Mouse (Mus musculus): ENCODE measurements around the gene Ncaph2. TPM values are rescaled to one million over a fixed set of nuclear protein-coding genes. Genes with fewer than 3 reads are reported as not detected.

The Ncaph2 gene
- 197 and 200 TPM in 2 replicates for polyA plus RNA-seq (2016; fragmentation: Nextera tagmentation; extraction: Ambion mirVana)

- under 1% methylated on average over 64 of the region's 64 CpGs for WGBS
- DNase-seq (ENCODE audit: low spot score) = peak; percentile 99
- Histone ChIP-seq H3K27ac (peak within 1 kb of the TSS; percentile 93), H3K4me3 (peak within 1 kb of the TSS; percentile 76), H3K36me3 (peaks cover 64% of the 10 kb centered on the region), H3K4me1 (peaks cover 23% of the 10 kb centered on the region), H3K9me3 (replicated peaks) (no peaks in the 10 kb centered on the region), H3K27me3 (ENCODE audit: low read depth, poor library complexity, severe bottlenecking) (no peaks in the 10 kb centered on the region)
These were observed at the start of gene Ncaph2, which contains the start of gene Lmf2 for GRCm38 (mm10) chr15:89355241-89356187. Gene Ncaph2, plus strand, starts transcription at chr15:89355719. Gene Lmf2, minus strand, starts transcription at chr15:89355659.

GRCm38 (mm10) chr15:89305966-89306365 lies 49.6 kb upstream of the Ncaph2 start:
- H3K4me3 ChIP-seq = no peak overlapping the region
- peaks cover 73% of the 10 kb centered on the region for H3K36me3 ChIP-seq
- DNase-seq (ENCODE audit: low spot score) = no peak
- no peak overlapping the region for H3K27ac ChIP-seq
- 0 out of 2 replicates have a peak, but pooled peaks cover 7% of the 10 kb centered on the region for H3K4me1 ChIP-seq
- WGBS = 62% methylated on average over 1 of the region's 1 CpGs
- H3K9me3 ChIP-seq (replicated peaks) = no peaks in the 10 kb centered on the region
- H3K27me3 ChIP-seq (ENCODE audit: low read depth, poor library complexity, severe bottlenecking) = no peaks in the 10 kb centered on the region

- Histone ChIP-seq H3K36me3 (peaks cover 58% of the 10 kb centered on the region), H3K9me3 (replicated peaks) (no peaks in the 10 kb centered on the region), H3K4me3 (no peak overlapping the region), H3K4me1 (0 out of 2 replicates have a peak, but pooled peaks cover 9% of the 10 kb centered on the region), H3K27ac (no peak overlapping the region), H3K27me3 (ENCODE audit: low read depth, poor library complexity, severe bottlenecking) (no peaks in the 10 kb centered on the region)
- DNase-seq (ENCODE audit: low spot score) = no peak
- 93% methylated on average over 13 of the region's 13 CpGs for WGBS
These were observed 48.1 kb upstream of the Ncaph2 start for GRCm38 (mm10) chr15:89307461-89307860.

GRCm38 (mm10) chr15:89308406-89309139 lies 46.9 kb upstream of the Ncaph2 start:
- 83% methylated on average over 7 of the region's 7 CpGs for WGBS
- H3K4me3 ChIP-seq = no peak overlapping the region
- H3K9me3 ChIP-seq (replicated peaks) = no peaks in the 10 kb centered on the region
- H3K27me3 ChIP-seq (ENCODE audit: low read depth, poor library complexity, severe bottlenecking) = no peaks in the 10 kb centered on the region
- no peak overlapping the region for H3K27ac ChIP-seq
- DNase-seq (ENCODE audit: low spot score) = no peak
- peaks cover 47% of the 10 kb centered on the region for H3K36me3 ChIP-seq
- peaks cover 19% of the 10 kb centered on the region for H3K4me1 ChIP-seq

GRCm38 (mm10) chr15:89309962-89310498 lies 45.5 kb upstream of the Ncaph2 start:
- Histone ChIP-seq H3K27ac (no peak overlapping the region), H3K27me3 (ENCODE audit: low read depth, poor library complexity, severe bottlenecking) (no peaks in the 10 kb centered on the region), H3K4me1 (peaks cover 29% of the 10 kb centered on the region), H3K4me3 (no peak overlapping the region), H3K36me3 (peaks cover 33% of the 10 kb centered on the region), H3K9me3 (replicated peaks) (no peaks in the 10 kb centered on the region)
- 77% methylated on average over 6 of the region's 6 CpGs for WGBS
- no peak for DNase-seq (ENCODE audit: low spot score)

- no peaks in the 10 kb centered on the region for H3K9me3 ChIP-seq (replicated peaks)
- 74% methylated on average over 4 of the region's 4 CpGs for WGBS
- peak overlapping the region; percentile 78 for H3K4me3 ChIP-seq
These were observed 42.2 kb upstream of the Ncaph2 start for GRCm38 (mm10) chr15:89313359-89313758.

GRCm38 (mm10) chr15:89314107-89314506 lies 41.4 kb upstream of the Ncaph2 start:
- DNase-seq (ENCODE audit: low spot score) = no peak
- Histone ChIP-seq H3K4me1 (peaks cover 36% of the 10 kb centered on the region), H3K27me3 (ENCODE audit: low read depth, poor library complexity, severe bottlenecking) (no peaks in the 10 kb centered on the region), H3K27ac (peak overlapping the region; percentile 88), H3K9me3 (replicated peaks) (no peaks in the 10 kb centered on the region), H3K4me3 (peak overlapping the region; percentile 78), H3K36me3 (no peaks in the 10 kb centered on the region)
- WGBS = 34% methylated on average over 3 of the region's 3 CpGs

More at GRCm38 (mm10) chr15:89313359-89313758, 42.2 kb upstream of the Ncaph2 start:
- Histone ChIP-seq H3K4me1 (peaks cover 36% of the 10 kb centered on the region), H3K27ac (no peak overlapping the region), H3K27me3 (ENCODE audit: low read depth, poor library complexity, severe bottlenecking) (no peaks in the 10 kb centered on the region), H3K36me3 (0 out of 2 replicates have a peak, but pooled peaks cover under 1% of the 10 kb centered on the region)
- no peak for DNase-seq (ENCODE audit: low spot score)

- Histone ChIP-seq H3K4me1 (peaks cover 36% of the 10 kb centered on the region), H3K4me3 (peak overlapping the region; percentile 78), H3K27me3 (ENCODE audit: low read depth, poor library complexity, severe bottlenecking) (no peaks in the 10 kb centered on the region), H3K27ac (peak overlapping the region; percentile 88), H3K36me3 (no peaks in the 10 kb centered on the region), H3K9me3 (replicated peaks) (no peaks in the 10 kb centered on the region)
- peak; percentile 58 for DNase-seq (ENCODE audit: low spot score)
- under 1% methylated on average over 58 of the region's 58 CpGs for WGBS
These were observed 40.9 kb upstream of the Ncaph2 start for GRCm38 (mm10) chr15:89314511-89315189.

GRCm38 (mm10) chr15:89315190-89315731 lies 40.3 kb upstream of the Ncaph2 start, which contains the start of gene Sbf1:
Gene Sbf1, minus strand, starts transcription at chr15:89315311.
- peak within 1 kb of the TSS; percentile 88 for H3K27ac ChIP-seq
- peak within 1 kb of the TSS; percentile 78 for H3K4me3 ChIP-seq
- WGBS = 1% methylated on average over 37 of the region's 37 CpGs
- H3K27me3 ChIP-seq (ENCODE audit: low read depth, poor library complexity, severe bottlenecking) = no peaks in the 10 kb centered on the region
- no peaks in the 10 kb centered on the region for H3K9me3 ChIP-seq (replicated peaks)
- H3K36me3 ChIP-seq = no peaks in the 10 kb centered on the region
- peaks cover 31% of the 10 kb centered on the region for H3K4me1 ChIP-seq
- DNase-seq (ENCODE audit: low spot score) = peak; percentile 95

GRCm38 (mm10) chr15:89316146-89316545 lies 39.4 kb upstream of the Ncaph2 start:
- WGBS = 64% methylated on average over 11 of the region's 11 CpGs
- H3K27me3 ChIP-seq (ENCODE audit: low read depth, poor library complexity, severe bottlenecking) = 0 out of 2 replicates have a peak, but pooled peaks cover 5% of the 10 kb centered on the region
- H3K36me3 ChIP-seq = no peaks in the 10 kb centered on the region
- H3K4me3 ChIP-seq = peak overlapping the region; percentile 78; the same call in 1 of the 2 replicates
- H3K27ac ChIP-seq = no peak overlapping the region
- no peaks in the 10 kb centered on the region for H3K9me3 ChIP-seq (replicated peaks)
- peaks cover 29% of the 10 kb centered on the region for H3K4me1 ChIP-seq
- no peak for DNase-seq (ENCODE audit: low spot score)

GRCm38 (mm10) chr15:89321264-89321663 lies 34.3 kb upstream of the Ncaph2 start:
- no peak for DNase-seq (ENCODE audit: low spot score)
- Histone ChIP-seq H3K4me1 (peaks cover 9% of the 10 kb centered on the region; the same call in 1 of the 2 replicates), H3K27ac (no peak overlapping the region), H3K27me3 (ENCODE audit: low read depth, poor library complexity, severe bottlenecking) (peaks cover 35% of the 10 kb centered on the region), H3K9me3 (replicated peaks) (no peaks in the 10 kb centered on the region), H3K36me3 (no peaks in the 10 kb centered on the region), H3K4me3 (no peak overlapping the region)
- WGBS = 80% methylated on average over 8 of the region's 8 CpGs
